Mouse (Mus musculus): ENCODE results near the gene Axin2.
A peak's percentile ranks its signal among the peaks of the same experiment; 100 is the strongest.

Gene Axin2

GRCm38 (mm10) chr11:108930612-108931011, 10.5 kb downstream of the Axin2 start:
- DNase-seq, result no peak

- no peak for DNase-seq
These were observed 13.7 kb downstream of the Axin2 start for GRCm38 (mm10) chr11:108933835-108934234.

GRCm38 (mm10) chr11:108935128-108935868, 15.1 kb downstream of the Axin2 start:
- DNase-seq, result no peak

- no peak for DNase-seq
These were observed 16.1 kb downstream of the Axin2 start for GRCm38 (mm10) chr11:108936016-108936792.

GRCm38 (mm10) chr11:108940655-108941412, 20.7 kb downstream of the Axin2 start:
- DNase-seq, result no peak

- DNase-seq, result no peak
These were observed 21.7 kb downstream of the Axin2 start for GRCm38 (mm10) chr11:108941836-108942235.

GRCm38 (mm10) chr11:108943741-108944140, 23.6 kb downstream of the Axin2 start:
- no peak for DNase-seq

- no peak for DNase-seq
These were observed 25.5 kb downstream of the Axin2 start for GRCm38 (mm10) chr11:108945666-108946065.

GRCm38 (mm10) chr11:108947425-108948184, 27.5 kb downstream of the Axin2 start:
- DNase-seq, result no peak

GRCm38 (mm10) chr11:108948501-108948900, 28.4 kb downstream of the Axin2 start:
- no peak for DNase-seq

- no peak for DNase-seq
These were observed 28.8 kb downstream of the Axin2 start for GRCm38 (mm10) chr11:108948931-108949330.

GRCm38 (mm10) chr11:108952343-108952742, 32.2 kb downstream of the Axin2 start:
- no peak for DNase-seq

- DNase-seq, result no peak
These were observed 35.8 kb downstream of the Axin2 start for GRCm38 (mm10) chr11:108955943-108956342.

- DNase-seq, result no peak
These were observed 38.2 kb downstream of the Axin2 start for GRCm38 (mm10) chr11:108958349-108958748.

GRCm38 (mm10) chr11:108959196-108959595, 39.0 kb downstream of the Axin2 start:
- DNase-seq, result no peak

- DNase-seq, result no peak
These were observed 41.5 kb downstream of the Axin2 start for GRCm38 (mm10) chr11:108961651-108962065.

- DNase-seq, result no peak
These were observed 43.5 kb downstream of the Axin2 start for GRCm38 (mm10) chr11:108963476-108964232.

- DNase-seq, result no peak
These were observed 45.6 kb downstream of the Axin2 start for GRCm38 (mm10) chr11:108965740-108966139.

GRCm38 (mm10) chr11:108973459-108973858, 53.3 kb downstream of the Axin2 start:
- DNase-seq, result no peak

- no peak for DNase-seq
These were observed 53.7 kb downstream of the Axin2 start for GRCm38 (mm10) chr11:108973866-108974265.

GRCm38 (mm10) chr11:108975583-108975982, 55.4 kb downstream of the Axin2 start:
- DNase-seq, result peak in 1 of 2 experiments; percentile 6

- DNase-seq, result no peak
These were observed 60.4 kb downstream of the Axin2 start for GRCm38 (mm10) chr11:108980530-108980929.
